Mouse (Mus musculus) liver, embryonic 14.5 days (tissue): Measurements from ENCODE around the gene Gm26965. TPM values are rescaled to one million over a fixed set of nuclear protein-coding genes. Genes with fewer than 3 reads are reported as not detected.

Experiments used
- ATAC-seq: fragments of 200-750 bp; cut with Nextera tagmentation; 2 replicates; pipeline ENCODE4 v1.8.0; 2017; ENCODE audit warnings: moderate number of reproducible peaks, mild to moderate bottlenecking, moderate library complexity; ENCODE audit not compliant: insufficient read depth
- DNase-seq, 3 experiments: peaks; one replicate each; pipeline ENCODE4 v3.0.0-alpha.2; 2012 to 2013; ENCODE audit warnings: low read depth in 3 of 3, low spot score in 3 of 3
- H3K27ac ChIP-seq: fragments of 300-500 bp; sonication (generic); 2 replicates; pipeline ENCODE4 v1.5.1; 2014; ENCODE audit warnings: moderate library complexity, mild to moderate bottlenecking, control low read depth, inconsistent platforms
- H3K27me3 ChIP-seq: fragments of 300-500 bp; sonication (generic); 2 replicates; pipeline ENCODE4 v1.6.1; 2014; ENCODE audit warnings: mild to moderate bottlenecking, low read length, moderate library complexity; ENCODE audit not compliant: control insufficient read depth, insufficient read depth
- H3K36me3 ChIP-seq: fragments of 300-500 bp; sonication (generic); replicated peaks from 2 replicates; pipeline ENCODE4 v1.6.1; 2014; ENCODE audit warnings: low read depth; ENCODE audit not compliant: control insufficient read depth, insufficient read depth
- H3K4me1 ChIP-seq, 2 experiments: fragments of 200-500 bp in 1 of 2; fragments of 300-500 bp in 1 of 2; sonication (generic) in 1 of 2; replicated peaks; 2 replicates each; pipeline ENCODE4 v1.6.1; 2012 to 2014; ENCODE audit warnings: antibody characterized with exemption in 1 of 2, inconsistent platforms in 1 of 2, low read length in 1 of 2; ENCODE audit not compliant: control insufficient read depth in 2 of 2, insufficient read depth in 2 of 2
- H3K4me2 ChIP-seq: fragments of 300-500 bp; sonication (generic); 2 replicates; pipeline ENCODE4 v1.6.1; 2014; ENCODE audit warnings: low read depth, mild to moderate bottlenecking, control low read depth, moderate library complexity
- H3K4me3 ChIP-seq, 2 experiments: fragments of 200-500 bp in 1 of 2; fragments of 300-500 bp in 1 of 2; sonication (generic) in 1 of 2; 2 replicates each; pipeline ENCODE4 v1.5.1; 2012 to 2014; ENCODE audit warnings: low read depth in 2 of 2, low read length in 2 of 2, mild to moderate bottlenecking in 2 of 2, control low read depth in 1 of 2, inconsistent platforms in 1 of 2, moderate library complexity in 1 of 2; ENCODE audit not compliant: insufficient read depth in 1 of 2
- H3K9ac ChIP-seq: fragments of 300-500 bp; sonication (generic); replicated peaks from 2 replicates; pipeline ENCODE4 v1.6.1; 2014; ENCODE audit warnings: mild to moderate bottlenecking, control low read depth, moderate library complexity
- H3K9me3 ChIP-seq: fragments of 300-500 bp; sonication (generic); 2 replicates; pipeline ENCODE4 v1.6.1; 2016; ENCODE audit warnings: low read length, mixed read lengths; ENCODE audit not compliant: control insufficient read depth
- CTCF ChIP-seq: IDR thresholded peaks from 2 replicates; pipeline ENCODE4 v1.5.1; 2016; ENCODE audit warnings: antibody characterized with exemption, low read depth, control low read depth
- EP300 ChIP-seq: IDR thresholded peaks from 2 replicates; pipeline ENCODE4 v1.6.1; 2016; ENCODE audit warnings: antibody characterized with exemption, low read depth
- WGBS: fragments of 180-500 bp; shearing (Covaris S2); extraction: QIAGEN DNeasy Blood & Tissue Kit; methylation state at CpG from one replicate; pipeline ENCODE4 v1.1.7; 2014; ENCODE audit not compliant: insufficient replicate concordance; 5-methylcytosine and 5-hydroxymethylcytosine counted together
- polyA plus RNA-seq, 2 experiments: library from polyadenylated mRNA; depleted of rRNA in 1 of 2; stranded (reverse) in 1 of 2; unstranded in 1 of 2; fragments of >200 nt; fragmentation: Nextera tagmentation in 1 of 2; extraction: Ambion mirVana in 1 of 2; gene quantifications; 2 replicates each; pipeline versions ENCODE4 v1.2.1 to v1.2.3; 2012 to 2014

The Gm26965 gene
- polyA plus RNA-seq, 2 experiments, result not detected

DNA sequence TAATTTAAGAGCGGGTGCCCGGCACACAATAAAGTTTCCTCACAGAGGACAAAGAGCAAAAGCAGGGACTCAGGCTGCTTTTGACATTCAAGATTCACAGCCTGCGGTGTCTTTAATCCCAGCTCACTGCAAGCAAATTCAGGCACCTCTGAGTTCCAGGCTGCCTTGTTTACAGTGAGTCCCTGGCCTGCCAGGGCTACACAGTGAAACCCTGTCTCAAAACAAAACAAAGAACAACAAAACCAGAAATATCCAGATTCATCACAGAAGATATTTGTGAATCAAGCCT, 74.0 kb downstream of the Gm26965 start:
- Histone ChIP-seq H3K4me3 (peak overlapping the region; percentile 71 to 88; a peak in 3 of 4 replicates), H3K36me3 (no peaks in the 10 kb centered on the region), H3K4me1 (peaks cover 0 to 5% of the 10 kb centered on the region in 2 experiments; a peak in 1 of 4 replicates), H3K9me3 (no peaks in the 10 kb centered on the region), H3K4me2 (peak overlapping the region; percentile 78), H3K9ac (peak overlapping the region; percentile 81; the same call in 1 of the 2 replicates), H3K27ac (no peak overlapping the region; the same call in 1 of the 2 replicates), H3K27me3 (no peaks in the 10 kb centered on the region)
- TF ChIP-seq CTCF, result no peak
- no peak for TF ChIP-seq EP300
- WGBS, result 18% methylated on average over 3 of the region's 3 CpGs
- ATAC-seq (no peak; the same call in 1 of the 2 replicates), DNase-seq (no peak)

DNA sequence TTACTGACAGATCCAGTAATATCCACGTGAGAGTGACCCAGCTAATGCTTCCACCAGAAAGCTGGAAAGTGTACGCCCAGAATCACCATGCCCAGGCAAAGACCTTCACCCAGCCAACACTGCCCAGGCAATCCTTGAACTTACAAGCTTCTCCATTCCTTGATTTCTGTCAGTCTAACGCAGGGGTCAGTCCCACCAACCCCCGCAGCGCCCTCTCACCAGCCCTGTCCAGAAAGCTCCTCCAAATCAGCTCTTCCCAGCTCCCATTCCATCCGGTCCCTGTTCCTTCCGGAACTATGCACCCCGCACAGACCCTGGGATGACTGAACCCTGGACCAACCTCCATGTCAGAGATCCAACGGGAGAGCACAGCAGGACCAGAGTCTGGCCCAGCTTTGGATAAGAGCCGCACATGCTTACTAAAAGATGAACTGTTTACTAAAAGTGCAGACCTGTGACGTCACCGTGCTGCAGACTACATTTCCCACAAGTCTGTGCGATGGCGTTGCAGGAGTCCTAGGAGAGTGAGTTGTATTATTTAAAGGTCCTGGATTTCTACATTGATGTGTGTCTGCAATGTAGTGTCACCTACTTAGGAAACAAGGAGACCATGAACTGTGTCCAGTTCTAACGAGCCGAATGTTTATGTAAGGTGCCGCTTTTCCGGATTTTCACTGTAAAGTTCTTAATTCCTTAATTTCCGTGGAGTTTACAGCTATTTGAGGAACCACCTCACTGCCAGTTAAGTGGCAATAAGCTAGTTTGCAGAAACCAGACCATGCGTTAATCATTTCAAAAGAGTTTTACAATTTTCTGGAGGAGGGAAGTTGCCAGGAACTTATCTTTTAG, 74.6 kb downstream of the Gm26965 start, which contains the start of gene Zfp874a:
Zfp874a (minus strand) TSS at position 453 of the 849 bp plus-strand sequence.
- DNase-seq (peak; percentile 77 to 79 (median 77)), ATAC-seq (peak; percentile 96)
- Histone ChIP-seq H3K9me3 (no peaks in the 10 kb centered on the region), H3K27ac (peak within 1 kb of the TSS; percentile 41), H3K36me3 (no peaks in the 10 kb centered on the region), H3K4me2 (peak within 1 kb of the TSS; percentile 78), H3K27me3 (no peaks in the 10 kb centered on the region), H3K9ac (peak within 1 kb of the TSS; percentile 81), H3K4me1 (peaks cover 0 to 5% of the 10 kb centered on the region in 2 experiments; a peak in 1 of 4 replicates), H3K4me3 (peak within 1 kb of the TSS; percentile 71 to 88)
- no peak for TF ChIP-seq CTCF
- no peak for TF ChIP-seq EP300
- under 1% methylated on average over 20 of the region's 20 CpGs for WGBS

Other genes starting within 250 kb of the Gm26965 start
- gene Zfp458, start 247.7 kb downstream of the Gm26965 start, polyA plus RNA-seq (2012; rRNA removed), result 0.27 and 0.49 TPM in 2 replicates
- gene Zfp458, start 247.7 kb downstream of the Gm26965 start, polyA plus RNA-seq (2014; fragmentation: Nextera tagmentation; extraction: Ambion mirVana), result 0.28 and 0.34 TPM in 2 replicates
- gene Zfp457, start 219.7 kb downstream of the Gm26965 start, polyA plus RNA-seq (2012; rRNA removed), result 0.42 and 0.44 TPM in 2 replicates
- 0.24 TPM in 1 of 2 replicates, not detected in the other for gene Zfp457, start 219.7 kb downstream of the Gm26965 start, polyA plus RNA-seq (2014; fragmentation: Nextera tagmentation; extraction: Ambion mirVana)
- gene Zfp595, start 193.6 kb downstream of the Gm26965 start, polyA plus RNA-seq (2012; rRNA removed), result 0.79 and 1.3 TPM in 2 replicates
- gene Zfp595, start 193.6 kb downstream of the Gm26965 start, polyA plus RNA-seq (2014; fragmentation: Nextera tagmentation; extraction: Ambion mirVana), result 1.1 TPM in 2 replicates
- gene Gm28044, start 165.6 kb downstream of the Gm26965 start, polyA plus RNA-seq (2012; rRNA removed), result not detected in 2 replicates
- not detected in 2 replicates for gene Gm28044, start 165.6 kb downstream of the Gm26965 start, polyA plus RNA-seq (2014; fragmentation: Nextera tagmentation; extraction: Ambion mirVana)
- 0.36 and 0.78 TPM in 2 replicates for gene Zfp953, start 165.5 kb downstream of the Gm26965 start, polyA plus RNA-seq (2012; rRNA removed)
- 0.77 and 0.89 TPM in 2 replicates for gene Zfp953, start 165.5 kb downstream of the Gm26965 start, polyA plus RNA-seq (2014; fragmentation: Nextera tagmentation; extraction: Ambion mirVana)
- gene Gm28041, start 150.4 kb downstream of the Gm26965 start, polyA plus RNA-seq (2012; rRNA removed), result 0.10 TPM in 1 of 2 replicates, not detected in the other
- gene Gm28041, start 150.4 kb downstream of the Gm26965 start, polyA plus RNA-seq (2014; fragmentation: Nextera tagmentation; extraction: Ambion mirVana), result 0.19 and 0.34 TPM in 2 replicates
- gene Zfp456, start 150.3 kb downstream of the Gm26965 start, polyA plus RNA-seq (2012; rRNA removed), result 0.19 and 0.22 TPM in 2 replicates
- 0.47 and 0.56 TPM in 2 replicates for gene Zfp456, start 150.3 kb downstream of the Gm26965 start, polyA plus RNA-seq (2014; fragmentation: Nextera tagmentation; extraction: Ambion mirVana)
- gene Zfp429, start 126.3 kb downstream of the Gm26965 start, polyA plus RNA-seq (2012; rRNA removed), result 0.58 and 1.6 TPM in 2 replicates
- 1.5 and 1.7 TPM in 2 replicates for gene Zfp429, start 126.3 kb downstream of the Gm26965 start, polyA plus RNA-seq (2014; fragmentation: Nextera tagmentation; extraction: Ambion mirVana)
- 0.07 and 0.16 TPM in 2 replicates for gene Zfp459, start 104.7 kb downstream of the Gm26965 start, polyA plus RNA-seq (2012; rRNA removed)
- 0.17 and 0.42 TPM in 2 replicates for gene Zfp459, start 104.7 kb downstream of the Gm26965 start, polyA plus RNA-seq (2014; fragmentation: Nextera tagmentation; extraction: Ambion mirVana)
- 1.8 and 2.7 TPM in 2 replicates for gene Zfp874a, start 74.5 kb downstream of the Gm26965 start, polyA plus RNA-seq (2012; rRNA removed)
- 5.3 and 5.9 TPM in 2 replicates for gene Zfp874a, start 74.5 kb downstream of the Gm26965 start, polyA plus RNA-seq (2014; fragmentation: Nextera tagmentation; extraction: Ambion mirVana)
- 1.4 and 2.7 TPM in 2 replicates for gene Zfp874b, start 41.9 kb downstream of the Gm26965 start, polyA plus RNA-seq (2012; rRNA removed)
- 1.9 and 3.2 TPM in 2 replicates for gene Zfp874b, start 41.9 kb downstream of the Gm26965 start, polyA plus RNA-seq (2014; fragmentation: Nextera tagmentation; extraction: Ambion mirVana)
- gene Zfp58, start 25.6 kb downstream of the Gm26965 start, polyA plus RNA-seq (2012; rRNA removed), result 0.65 and 1.1 TPM in 2 replicates
- 1.6 and 1.7 TPM in 2 replicates for gene Zfp58, start 25.6 kb downstream of the Gm26965 start, polyA plus RNA-seq (2014; fragmentation: Nextera tagmentation; extraction: Ambion mirVana)
- gene Zfp87, start within 50 bp of the Gm26965 start, polyA plus RNA-seq (2012; rRNA removed), result 4.2 and 5.3 TPM in 2 replicates
- 8.7 and 10.6 TPM in 2 replicates for gene Zfp87, start within 50 bp of the Gm26965 start, polyA plus RNA-seq (2014; fragmentation: Nextera tagmentation; extraction: Ambion mirVana)
- 1.9 and 2.0 TPM in 2 replicates for gene Zfp748, start 27.7 kb upstream of the Gm26965 start, polyA plus RNA-seq (2012; rRNA removed)
- gene Zfp748, start 27.7 kb upstream of the Gm26965 start, polyA plus RNA-seq (2014; fragmentation: Nextera tagmentation; extraction: Ambion mirVana), result 4.9 and 5.1 TPM in 2 replicates
- 0.43 and 0.80 TPM in 2 replicates for gene Zfp729b, start 83.6 kb upstream of the Gm26965 start, polyA plus RNA-seq (2012; rRNA removed)
- gene Zfp729b, start 83.6 kb upstream of the Gm26965 start, polyA plus RNA-seq (2014; fragmentation: Nextera tagmentation; extraction: Ambion mirVana), result 1.5 and 1.6 TPM in 2 replicates
- gene Gm49345, start 111.6 kb upstream of the Gm26965 start, polyA plus RNA-seq (2012; rRNA removed), result not detected in 2 replicates
- not detected in 2 replicates for gene Gm49345, start 111.6 kb upstream of the Gm26965 start, polyA plus RNA-seq (2014; fragmentation: Nextera tagmentation; extraction: Ambion mirVana)
- gene Zfp729a, start 111.6 kb upstream of the Gm26965 start, polyA plus RNA-seq (2012; rRNA removed), result 0.49 and 0.77 TPM in 2 replicates
- gene Zfp729a, start 111.6 kb upstream of the Gm26965 start, polyA plus RNA-seq (2014; fragmentation: Nextera tagmentation; extraction: Ambion mirVana), result 0.80 and 1.5 TPM in 2 replicates
- 1.4 and 1.6 TPM in 2 replicates for gene Zfp738, start 160.9 kb upstream of the Gm26965 start, polyA plus RNA-seq (2012; rRNA removed)
- 1.8 TPM in 2 replicates for gene Zfp738, start 160.9 kb upstream of the Gm26965 start, polyA plus RNA-seq (2014; fragmentation: Nextera tagmentation; extraction: Ambion mirVana)
- gene Zfp65, start 203.0 kb upstream of the Gm26965 start, polyA plus RNA-seq (2012; rRNA removed), result 0.82 and 1.2 TPM in 2 replicates
- gene Zfp65, start 203.0 kb upstream of the Gm26965 start, polyA plus RNA-seq (2014; fragmentation: Nextera tagmentation; extraction: Ambion mirVana), result 0.62 and 1.0 TPM in 2 replicates
- 0.37 and 0.74 TPM in 2 replicates for gene Zfp85, start 229.1 kb upstream of the Gm26965 start, polyA plus RNA-seq (2012; rRNA removed)
- 1.0 and 1.2 TPM in 2 replicates for gene Zfp85, start 229.1 kb upstream of the Gm26965 start, polyA plus RNA-seq (2014; fragmentation: Nextera tagmentation; extraction: Ambion mirVana)